ENCODE assay signal across 13 mouse cellular contexts in the genomic region with DNA sequence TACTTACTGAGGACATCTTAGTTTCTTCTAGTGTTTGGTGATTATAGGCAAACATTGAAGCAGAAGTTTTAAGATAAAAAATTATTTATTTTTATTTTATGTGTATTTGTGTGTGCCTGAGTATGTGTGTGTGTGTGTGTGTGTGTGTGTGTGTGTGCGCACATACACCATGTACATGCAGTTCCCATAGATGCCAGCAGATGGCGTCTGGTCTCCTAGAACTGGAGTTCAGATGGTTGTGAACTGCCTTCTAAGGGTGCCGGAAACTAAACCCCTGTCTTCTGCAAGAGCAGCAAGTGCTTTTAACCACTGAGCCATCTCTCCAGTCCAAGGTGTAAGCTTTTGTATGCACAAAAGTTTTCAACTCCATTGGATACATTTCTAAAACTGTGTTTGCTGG. TPM values are rescaled to one million over a fixed set of nuclear protein-coding genes. Genes with fewer than 3 reads are reported as not detected.
A peak's percentile ranks its signal among the peaks of the same experiment; 100 is the strongest.
DNase-seq lines count a peak whose midpoint lies in the region; TF ChIP-seq lines count a peak whose summit lies in the region.
"Had no signal": no experiment of that assay in that cellular context is flagged by ENCODE, and none has a peak within 500 bp of the region (broad histone marks: within the 10 kb centered on the region; RNA-seq: fewer than 3 reads in every experiment).

No protein-coding gene starts in this region.

- H3K27ac ChIP-seq in kidney, adult 2 months (ENCODE audit: insufficient read depth, low read depth, low read length) = no peak overlapping the region
- H3K27ac ChIP-seq in testis, adult 2 months (ENCODE audit: control insufficient read depth, insufficient read depth, low read depth, low read length) = no peak overlapping the region
- H3K27ac ChIP-seq: forebrain, embryonic 13.5 days; lung, embryonic 15.5 days; midbrain, embryonic 10.5 days; neural tube, embryonic 13.5 days had no signal

- 85% methylated on average over 3 of the region's 3 CpGs for WGBS in kidney, adult 2 months

- DNase-seq in kidney, adult 2 months = no peak
- DNase-seq in kidney, adult 11 months = no peak
- no peak for DNase-seq in testis, postnatal 14 days (ENCODE audit: low spot score)
- DNase-seq in ZHBTc4 (ENCODE audit: low read depth, low spot score) = peak; percentile 80
- peak; percentile 46 for DNase-seq in testis, postnatal 10 days (ENCODE audit: low spot score)
- DNase-seq in ovary, postnatal 36 days (ENCODE audit: low spot score) = no peak
- DNase-seq: adrenal gland, postnatal 36 days; cerebellum, adult 11-12 months had no signal

- no peaks in the 10 kb centered on the region for H3K36me3 ChIP-seq in kidney, adult 2 months (ENCODE audit: control insufficient read depth, insufficient read depth, low read length)
- H3K36me3 ChIP-seq in testis, adult 2 months (ENCODE audit: control insufficient read depth, insufficient read depth, low read length) = no peaks in the 10 kb centered on the region
- H3K36me3 ChIP-seq: lung, embryonic 15.5 days had no signal

- no peak overlapping the region for H3K4me3 ChIP-seq in kidney, adult 2 months (ENCODE audit: insufficient read depth, low read depth, low read length)
- H3K4me3 ChIP-seq in testis, adult 2 months (ENCODE audit: control insufficient read depth, low read depth, low read length) = no peak overlapping the region
- H3K4me3 ChIP-seq: forebrain, embryonic 13.5 days; lung, embryonic 15.5 days; midbrain, embryonic 10.5 days; neural tube, embryonic 13.5 days had no signal

- no peak for TF ChIP-seq POLR2A in kidney, adult 2 months (IDR thresholded peaks at IDR 0.05; ENCODE audit: low read depth, low read length)
- no peak for TF ChIP-seq POLR2A in testis, adult 2 months (IDR thresholded peaks at IDR 0.05; ENCODE audit: control insufficient read depth, low read depth, low read length)

- H3K4me1 ChIP-seq in kidney, adult 2 months (ENCODE audit: control insufficient read depth, insufficient read depth, low read length) = no peaks in the 10 kb centered on the region
- H3K4me1 ChIP-seq in testis, adult 2 months (ENCODE audit: control insufficient read depth, insufficient read depth, low read length) = peaks cover 2% of the 10 kb centered on the region

- no peaks in the 10 kb centered on the region; the same call in 1 of the 2 replicates for H3K27me3 ChIP-seq in kidney, adult 2 months (replicated peaks; ENCODE audit: control insufficient read depth, insufficient read depth, low read length)
- no peaks in the 10 kb centered on the region for H3K27me3 ChIP-seq in testis, adult 2 months (ENCODE audit: control insufficient read depth, insufficient read depth, low read length)
- H3K27me3 ChIP-seq: forebrain, embryonic 13.5 days; neural tube, embryonic 13.5 days had no signal

- TF ChIP-seq CTCF in kidney, adult 2 months (conservative IDR thresholded peaks at IDR 0.05; ENCODE audit: insufficient read depth, insufficient read length, low read depth, low read length) = peak; percentile 31
- TF ChIP-seq CTCF in testis, adult 2 months (IDR thresholded peaks at IDR 0.05; ENCODE audit: control insufficient read depth, insufficient read depth, insufficient replicate concordance, low read depth, low read length) = peak; percentile 32; the same call in 1 of the 2 replicates

RNA-seq across cellular contexts. Expression of gene Wasf3, which starts 2.5 kb away (rescaled TPM):
- polyA plus RNA-seq in kidney, adult 2 months (2012; rRNA removed) = 5.9 and 6.4 TPM in 2 replicates
- polyA plus RNA-seq in testis, adult 2 months (2012; rRNA removed) = 5.0 and 5.3 TPM in 2 replicates

Comparison
In these comparisons a context has a peak if more than half of its experiments do, and no peak if none do; other contexts are left out.
1. DNase-seq: peak in ZHBTc4 (single experiment) and testis, postnatal 10 days (single experiment); none in kidney, adult 2 months (single experiment), kidney, adult 11 months (single experiment), testis, postnatal 14 days (single experiment) and ovary, postnatal 36 days (single experiment).